ENCODE assay signal across 15 mouse cellular contexts in the genomic region with DNA sequence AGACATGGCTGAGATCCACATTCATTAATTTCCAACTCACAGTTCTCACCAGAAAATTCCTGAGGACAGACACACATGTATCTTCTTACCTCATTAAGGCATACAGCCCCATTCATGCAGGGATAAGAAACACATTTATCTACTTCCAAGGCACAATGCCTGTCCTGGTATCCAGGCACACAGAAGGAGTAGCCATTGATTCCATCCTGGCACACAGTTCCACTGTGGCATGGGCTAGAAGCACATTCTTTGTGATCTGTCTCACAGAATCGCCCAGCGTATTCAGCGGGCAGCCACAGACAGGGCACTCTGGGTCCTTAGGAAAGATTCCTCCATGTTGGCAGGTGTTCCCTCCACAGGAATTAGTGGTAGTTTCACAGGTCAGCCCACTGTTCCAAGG.
"Had no signal": no experiment of that assay in that cellular context is flagged by ENCODE, and none has a peak within 500 bp of the region (broad histone marks: within the 10 kb centered on the region; RNA-seq: fewer than 3 reads in every experiment).

No protein-coding gene starts in this region.

- H3K27me3 ChIP-seq: kidney, embryonic 15.5 days; liver, embryonic 15.5 days; midbrain, embryonic 15.5 days had no signal

- H3K4me3 ChIP-seq: kidney, embryonic 15.5 days; left cerebral cortex, adult 2 months; limb, embryonic 10.5 days; liver, embryonic 15.5 days; midbrain, embryonic 10.5 days; midbrain, embryonic 15.5 days had no signal

- H3K9me3 ChIP-seq: kidney, embryonic 15.5 days; limb, embryonic 10.5 days; liver, embryonic 15.5 days; midbrain, embryonic 10.5 days; midbrain, embryonic 15.5 days had no signal

- H3K4me1 ChIP-seq: kidney, embryonic 15.5 days; limb, embryonic 10.5 days; liver, embryonic 15.5 days; midbrain, embryonic 10.5 days; midbrain, embryonic 15.5 days had no signal

- H3K9ac ChIP-seq: kidney, embryonic 15.5 days; liver, embryonic 15.5 days; midbrain, embryonic 15.5 days had no signal

- H3K27ac ChIP-seq: kidney, embryonic 15.5 days; left cerebral cortex, adult 2 months; limb, embryonic 10.5 days; liver, embryonic 15.5 days; midbrain, embryonic 10.5 days; midbrain, embryonic 15.5 days had no signal

- DNase-seq: kidney, adult 2 months; kidney, postnatal 14 days; lung, adult 2 months; lung, postnatal 36 days; right cerebral cortex, adult 18-20 months; right cerebral cortex, postnatal 25 days; thymus, postnatal 4 days had no signal

- H3K4me2 ChIP-seq: kidney, embryonic 15.5 days; liver, embryonic 11.5 days; liver, embryonic 15.5 days; midbrain, embryonic 15.5 days had no signal

- ATAC-seq: lung, postnatal 0 days; midbrain, embryonic 15.5 days had no signal

- H3K36me3 ChIP-seq: kidney, embryonic 15.5 days; limb, embryonic 10.5 days; liver, embryonic 15.5 days; midbrain, embryonic 10.5 days; midbrain, embryonic 15.5 days had no signal
